Comparison of ENCODE assay signal across 16 mouse cellular contexts in genomic region chr19:40363447-40363846, GRCm38 (mm10).
DNase-seq lines count a peak whose midpoint lies in the region; ATAC-seq and TF ChIP-seq lines count a peak whose summit lies in the region.
"Had no signal": no experiment of that assay in that cellular context is flagged by ENCODE, and none has a peak within 500 bp of the region (broad histone marks: within the 10 kb centered on the region; RNA-seq: fewer than 3 reads in every experiment).

No protein-coding gene starts in this region.

- no peak overlapping the region for H3K9ac ChIP-seq in hindbrain, postnatal 0 days (replicated peaks; ENCODE audit: low read length)
- no peak overlapping the region for H3K9ac ChIP-seq in hindbrain, embryonic 13.5 days
- H3K9ac ChIP-seq in lung, embryonic 14.5 days: no peak overlapping the region
- no peak overlapping the region for H3K9ac ChIP-seq in ES-E14 (ENCODE audit: insufficient read depth, low read depth, low read length, poor library complexity, severe bottlenecking)
- H3K9ac ChIP-seq: limb, embryonic 12.5 days; midbrain, embryonic 12.5 days had no signal

- no peak overlapping the region for H3K4me2 ChIP-seq in hindbrain, postnatal 0 days (ENCODE audit: low read depth, low read length)
- H3K4me2 ChIP-seq in hindbrain, embryonic 13.5 days: no peak overlapping the region
- no peak overlapping the region for H3K4me2 ChIP-seq in lung, embryonic 14.5 days
- H3K4me2 ChIP-seq: limb, embryonic 12.5 days; midbrain, embryonic 12.5 days had no signal

- peaks cover 5% of the 10 kb centered on the region for H3K4me1 ChIP-seq in hindbrain, postnatal 0 days (ENCODE audit: insufficient read depth, low read length)
- peaks cover 10% of the 10 kb centered on the region; the same call in 1 of the 2 replicates for H3K4me1 ChIP-seq in hindbrain, embryonic 13.5 days (replicated peaks)
- H3K4me1 ChIP-seq in lung, embryonic 14.5 days (ENCODE audit: insufficient read depth): peaks cover 6% of the 10 kb centered on the region; the same call in 1 of the 2 replicates
- H3K4me1 ChIP-seq in ES-E14 (ENCODE audit: control insufficient read depth in 2 of 2, insufficient read depth in 2 of 2, low read length in 2 of 2, poor library complexity in 1 of 2): peaks cover 0 to 6% of the 10 kb centered on the region in 2 experiments; a peak in 2 of 4 replicates

- H3K4me3 ChIP-seq in hindbrain, postnatal 0 days (ENCODE audit: low read length): no peak overlapping the region
- no peak overlapping the region for H3K4me3 ChIP-seq in hindbrain, embryonic 13.5 days
- no peak overlapping the region for H3K4me3 ChIP-seq in lung, embryonic 14.5 days (ENCODE audit: low read depth, low read length)
- H3K4me3 ChIP-seq in ES-E14 (ENCODE audit: insufficient read depth in 1 of 2, low read depth in 1 of 2, low read length in 2 of 2, poor library complexity in 1 of 2, severe bottlenecking in 1 of 2): no peak overlapping the region
- H3K4me3 ChIP-seq: limb, embryonic 12.5 days; midbrain, embryonic 12.5 days had no signal

- in situ Hi-C loops in ES-E14 (cut with MboI; ENCODE audit: low sequenced_read_pairs in 2 of 2, unreplicated experiment in 2 of 2): no loop called here

- H3K9me3 ChIP-seq in hindbrain, postnatal 0 days (ENCODE audit: low read length): no peaks in the 10 kb centered on the region
- H3K9me3 ChIP-seq in hindbrain, embryonic 13.5 days: no peaks in the 10 kb centered on the region
- no peaks in the 10 kb centered on the region for H3K9me3 ChIP-seq in lung, embryonic 14.5 days (ENCODE audit: low read depth, low read length)
- H3K9me3 ChIP-seq in ES-E14 (ENCODE audit: control insufficient read depth, insufficient read depth, low read depth, low read length): no peaks in the 10 kb centered on the region

- TF ChIP-seq CTCF in hindbrain, postnatal 0 days (IDR thresholded peaks at IDR 0.05; ENCODE audit: low read depth): peak; percentile 60
- peak; percentile 52 for TF ChIP-seq CTCF in lung, embryonic 14.5 days (IDR thresholded peaks at IDR 0.05; ENCODE audit: low read depth)

- DNase-seq in hindbrain, postnatal 0 days (ENCODE audit: low spot score): no peak
- no peak for DNase-seq in lung, embryonic 14.5 days
- no peak for DNase-seq in lung, adult 18-20 months
- no peak for DNase-seq in ES-E14 (ENCODE audit: low read depth, low spot score)
- DNase-seq in induced T-regulatory cell, adult 2 months (ENCODE audit: low read depth): peak; percentile 15
- no peak for DNase-seq in ovary, postnatal 14 days (ENCODE audit: low spot score)
- DNase-seq: cerebellum, adult 9-10 months; embryo, embryonic 11 days; heart, adult 11 months; kidney, postnatal 4 days; right cerebral cortex, postnatal 14 days had no signal

- H3K27ac ChIP-seq in hindbrain, postnatal 0 days: no peak overlapping the region
- H3K27ac ChIP-seq in hindbrain, embryonic 13.5 days: no peak overlapping the region
- no peak overlapping the region for H3K27ac ChIP-seq in lung, embryonic 14.5 days (ENCODE audit: low read depth)
- H3K27ac ChIP-seq in ES-E14 (ENCODE audit: insufficient read depth, low read depth, low read length, poor library complexity, severe bottlenecking): no peak overlapping the region
- H3K27ac ChIP-seq: limb, embryonic 12.5 days; midbrain, embryonic 12.5 days had no signal

- ATAC-seq in hindbrain, postnatal 0 days: no peak
- ATAC-seq in hindbrain, embryonic 13.5 days (ENCODE audit: low FRiP score): no peak
- no peak for ATAC-seq in lung, embryonic 14.5 days (ENCODE audit: insufficient read depth)
- no peak for ATAC-seq in activated CD4-positive, CD25-positive, alpha-beta regulatory T cell, adult 4 months
- ATAC-seq: intestine, embryonic 16.5 days had no signal

- no peaks in the 10 kb centered on the region for H3K27me3 ChIP-seq in hindbrain, postnatal 0 days (ENCODE audit: insufficient read depth, low read length)
- no peaks in the 10 kb centered on the region for H3K27me3 ChIP-seq in hindbrain, embryonic 13.5 days
- no peaks in the 10 kb centered on the region for H3K27me3 ChIP-seq in lung, embryonic 14.5 days (ENCODE audit: insufficient read depth, low read length)
- H3K27me3 ChIP-seq: limb, embryonic 12.5 days had no signal

- 97% methylated on average over 5 of the region's 5 CpGs for WGBS in hindbrain, postnatal 0 days
- WGBS in hindbrain, embryonic 13.5 days: 97% methylated on average over 5 of the region's 5 CpGs
- WGBS in lung, embryonic 14.5 days: 92% methylated on average over 5 of the region's 5 CpGs

- peaks cover 15% of the 10 kb centered on the region; the same call in 1 of the 2 replicates for H3K36me3 ChIP-seq in hindbrain, postnatal 0 days (ENCODE audit: insufficient read depth, low read length)
- peaks cover 28% of the 10 kb centered on the region for H3K36me3 ChIP-seq in hindbrain, embryonic 13.5 days
- peaks cover 21% of the 10 kb centered on the region for H3K36me3 ChIP-seq in lung, embryonic 14.5 days (ENCODE audit: insufficient read depth)
- no peaks in the 10 kb centered on the region; the same call in 1 of the 2 replicates for H3K36me3 ChIP-seq in ES-E14 (ENCODE audit: control insufficient read depth, insufficient read depth, low read length, poor library complexity, severe bottlenecking)

TF ChIP-seq in ES-E14, 5 proteins besides CTCF, POLR2A, EP300 and RAD21:
- TF ChIP-seq MAFK (IDR thresholded peaks at IDR 0.05; ENCODE audit: insufficient read depth, low read depth, low read length) (no peak), ZNF384 (IDR thresholded peaks at IDR 0.05; ENCODE audit: low read depth, low read length) (no peak), HCFC1 (IDR thresholded peaks at IDR 0.05; ENCODE audit: borderline replicate concordance, insufficient read depth, low read length) (no peak), ZC3H11A (IDR thresholded peaks at IDR 0.05; ENCODE audit: borderline replicate concordance, low read depth, low read length) (0 out of 2 replicates have a peak, but pooled peaks have one; percentile 40), CHD2 (IDR thresholded peaks at IDR 0.05; ENCODE audit: low read depth, low read length) (no peak)
TF ChIP-seq in ES-E14: peak in this region for 1.
